Mouse (Mus musculus) testis, adult 2 months (tissue): Measurements from ENCODE around the gene Mrps2. TPM values are rescaled to one million over a fixed set of nuclear protein-coding genes. Genes with fewer than 3 reads are reported as not detected.
"Not testable (repeated sequence)": the region's sequence is repeated elsewhere in the genome, so short reads cannot be mapped to it uniquely, and the experiment has no call there.

ENCODE experiments used
- H3K27ac ChIP-seq: fragments of 200-500 bp; 2 replicates; pipeline ENCODE4 v1.5.1; 2012; ENCODE audit warnings: low read depth, low read length; ENCODE audit not compliant: control insufficient read depth, insufficient read depth
- H3K27me3 ChIP-seq: fragments of 200-500 bp; 2 replicates; pipeline ENCODE4 v1.6.1; 2012; ENCODE audit warnings: mild to moderate bottlenecking, low read length, moderate library complexity; ENCODE audit not compliant: control insufficient read depth, insufficient read depth
- H3K36me3 ChIP-seq: fragments of 200-500 bp; 2 replicates; pipeline ENCODE4 v1.6.1; 2012; ENCODE audit warnings: mild to moderate bottlenecking, low read length; ENCODE audit not compliant: control insufficient read depth, insufficient read depth
- H3K4me1 ChIP-seq: fragments of 200-500 bp; 2 replicates; pipeline ENCODE4 v1.6.1; 2012; ENCODE audit warnings: low read length; ENCODE audit not compliant: control insufficient read depth, insufficient read depth
- H3K4me3 ChIP-seq: fragments of 200-500 bp; 2 replicates; pipeline ENCODE4 v1.5.1; 2012; ENCODE audit warnings: low read depth, mild to moderate bottlenecking, low read length, moderate library complexity, mixed read lengths; ENCODE audit not compliant: control insufficient read depth
- CTCF ChIP-seq: fragments of 200-500 bp; IDR thresholded peaks from 2 replicates; pipeline ENCODE4 v1.5.1; 2012; ENCODE audit warnings: low read depth, mild to moderate bottlenecking, inconsistent platforms, low read length, moderate library complexity; ENCODE audit not compliant: control insufficient read depth, insufficient read depth, insufficient replicate concordance
- POLR2A ChIP-seq: fragments of 200-500 bp; IDR thresholded peaks from 2 replicates; pipeline ENCODE4 v1.6.1; 2012; ENCODE audit warnings: low read depth, mild to moderate bottlenecking, inconsistent platforms, low read length, moderate library complexity; ENCODE audit not compliant: control insufficient read depth
- polyA plus RNA-seq: library from polyadenylated mRNA; depleted of rRNA; stranded (reverse); fragments of >200 nt; gene quantifications from 2 replicates; pipeline ENCODE4 v1.2.3, GENCODE M21; 2012

Gene Mrps2
- polyA plus RNA-seq, 1 experiment: 24.9 TPM

DNA sequence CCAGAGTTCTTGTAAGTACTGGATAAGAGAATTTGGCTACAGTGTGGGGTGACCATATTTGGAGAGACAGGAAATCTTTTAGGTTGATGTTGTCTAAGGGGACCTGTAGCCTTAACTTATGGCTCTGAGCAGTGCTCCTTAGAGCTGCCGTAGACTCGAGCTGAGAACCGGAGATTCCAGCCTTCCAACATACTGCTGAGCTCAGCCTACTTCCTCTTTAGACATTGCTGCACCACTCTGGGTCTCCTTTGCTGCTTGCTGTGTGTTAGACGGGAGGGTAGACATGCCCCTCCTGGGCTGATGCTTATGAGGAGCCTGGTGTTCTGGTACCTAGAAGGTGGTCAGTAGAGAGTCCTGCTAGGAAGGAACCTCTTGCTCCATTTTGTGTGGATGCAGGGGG is 30.6 kb downstream of the Mrps2 start:
- Histone ChIP-seq H3K4me3 (no peak overlapping the region), H3K4me1 (no peaks in the 10 kb centered on the region), H3K27ac (no peak overlapping the region), H3K36me3 (no peaks in the 10 kb centered on the region), H3K27me3 (no peaks in the 10 kb centered on the region)
- TF ChIP-seq POLR2A (no peak), CTCF (no peak)

DNA sequence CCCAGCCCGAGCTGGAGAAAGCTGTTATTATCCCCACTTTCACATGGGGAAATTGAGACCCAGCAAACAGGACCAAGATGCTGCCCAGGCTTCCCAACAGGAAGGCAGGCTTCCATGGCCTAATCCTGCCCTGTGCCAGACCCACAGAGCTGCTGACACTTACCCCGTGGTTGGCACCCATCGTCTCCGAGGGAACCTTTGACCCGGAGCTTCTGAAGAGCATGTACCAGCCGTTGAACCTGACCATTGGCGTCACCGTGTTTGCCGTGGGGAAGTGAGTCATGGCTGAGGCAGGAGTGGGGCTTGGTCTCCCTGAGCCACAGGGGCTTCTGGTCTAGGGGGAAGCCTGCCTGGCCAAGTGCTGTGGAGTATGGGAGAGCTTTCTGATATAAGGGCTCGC is 35.1 kb downstream of the Mrps2 start:
- Histone ChIP-seq H3K27me3 (no peaks in the 10 kb centered on the region), H3K36me3 (no peaks in the 10 kb centered on the region), H3K4me1 (peaks cover 2% of the 10 kb centered on the region; the same call in 1 of the 2 replicates), H3K4me3 (no peak overlapping the region), H3K27ac (no peak overlapping the region)
- TF ChIP-seq CTCF (no peak), POLR2A (no peak)

DNA sequence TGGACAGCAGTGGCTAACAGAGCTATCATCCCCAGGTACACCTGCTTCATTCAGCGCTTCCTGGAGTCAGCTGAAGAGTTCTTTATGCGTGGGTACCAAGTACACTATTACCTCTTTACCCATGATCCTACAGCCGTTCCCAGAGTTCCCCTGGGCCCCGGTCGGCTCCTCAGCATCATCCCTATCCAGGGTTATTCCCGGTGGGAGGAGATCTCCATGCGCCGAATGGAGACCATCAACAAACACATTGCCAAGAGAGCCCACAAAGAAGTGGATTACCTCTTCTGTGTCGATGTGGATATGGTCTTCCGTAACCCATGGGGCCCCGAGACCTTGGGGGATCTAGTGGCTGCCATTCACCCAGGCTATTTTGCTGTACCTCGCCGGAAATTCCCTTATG is 36.8 kb downstream of the Mrps2 start:
- TF ChIP-seq POLR2A (no peak), CTCF (no peak)
- Histone ChIP-seq H3K4me1 (peaks cover 2% of the 10 kb centered on the region; the same call in 1 of the 2 replicates), H3K4me3 (peak overlapping the region; percentile 6), H3K27me3 (no peaks in the 10 kb centered on the region), H3K36me3 (no peaks in the 10 kb centered on the region), H3K27ac (no peak overlapping the region)

DNA sequence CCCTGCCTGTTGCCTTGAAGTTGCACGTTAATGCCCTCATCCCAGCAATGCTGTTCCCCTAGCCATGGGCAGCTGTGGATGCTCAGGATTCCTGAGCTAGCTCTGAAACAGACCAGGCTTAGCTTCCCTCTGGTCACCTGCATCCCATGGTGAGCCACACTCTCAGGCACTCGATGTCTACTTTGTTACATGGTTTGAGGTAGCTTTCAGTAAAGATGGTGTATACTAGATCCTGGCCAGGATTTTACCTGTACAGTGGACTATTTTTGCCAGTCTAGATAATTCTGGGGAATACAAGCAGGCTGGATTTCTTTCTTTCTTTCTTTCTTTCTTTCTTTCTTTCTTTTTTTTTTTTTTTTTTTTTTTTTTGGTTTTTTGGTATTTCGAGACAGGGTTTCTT is 37.9 kb downstream of the Mrps2 start, which contains the start of gene Gm10134:
Gene Gm10134, plus strand, starts transcription at position 301 of the 400 bp plus-strand sequence.
- H3K4me3 ChIP-seq: peak within 1 kb of the TSS; percentile 6
- H3K36me3 ChIP-seq: no peaks in the 10 kb centered on the region
- H3K4me1 ChIP-seq: peaks cover 2% of the 10 kb centered on the region; the same call in 1 of the 2 replicates
- H3K27ac ChIP-seq: no peak within 1 kb of the TSS
- TF ChIP-seq POLR2A: no peak
- TF ChIP-seq CTCF: no peak
- H3K27me3 ChIP-seq: no peaks in the 10 kb centered on the region

DNA sequence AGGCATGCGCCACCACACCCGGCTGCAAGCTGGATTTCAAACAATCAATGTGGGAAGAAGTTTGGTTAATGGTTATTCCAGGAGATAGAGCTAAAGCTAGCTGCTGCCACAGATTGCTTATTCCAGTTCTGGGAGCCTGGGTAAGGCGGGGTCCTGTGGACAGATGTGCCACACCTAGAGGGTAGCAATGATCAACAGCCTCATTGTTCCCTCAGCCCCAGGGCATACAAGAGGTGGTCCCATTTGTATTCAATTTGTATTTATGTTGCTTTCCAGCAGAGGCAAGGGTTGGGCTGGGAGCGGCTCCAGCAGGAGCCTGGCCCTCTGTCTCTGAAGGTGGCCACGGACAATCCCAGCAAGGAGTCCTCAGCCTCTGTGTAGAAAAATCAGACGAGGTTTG is 38.4 kb downstream of the Mrps2 start:
- Histone ChIP-seq H3K36me3 (no peaks in the 10 kb centered on the region), H3K4me1 (peaks cover 2% of the 10 kb centered on the region; the same call in 1 of the 2 replicates), H3K4me3 (no peak overlapping the region), H3K27me3 (no peaks in the 10 kb centered on the region), H3K27ac (no peak overlapping the region)
- no peak for TF ChIP-seq CTCF
- TF ChIP-seq POLR2A: no peak

DNA sequence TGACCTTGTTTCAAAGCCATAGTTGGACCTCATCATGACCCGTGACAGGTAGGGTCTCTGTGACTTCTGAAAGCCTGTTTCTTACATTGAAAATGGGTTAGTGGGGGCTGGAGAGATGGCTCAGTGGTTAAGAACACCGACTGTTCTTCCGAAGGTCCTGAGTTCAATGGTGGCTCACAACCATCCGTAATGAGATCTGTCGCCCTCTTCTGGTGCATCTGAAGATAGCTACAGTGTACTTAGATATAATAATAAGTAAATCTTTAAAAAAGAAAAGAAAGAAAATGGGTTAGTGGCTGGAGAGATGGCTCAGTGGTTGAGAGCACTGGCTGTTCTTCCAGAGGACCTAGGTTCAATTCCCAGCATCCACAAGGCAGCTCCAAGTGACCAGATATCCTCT is 43.7 kb downstream of the Mrps2 start:
- not testable (repeated sequence) for H3K27ac ChIP-seq, H3K4me3 ChIP-seq, H3K36me3 ChIP-seq, H3K27me3 ChIP-seq
- H3K4me1 ChIP-seq: peaks cover 27% of the 10 kb centered on the region

DNA sequence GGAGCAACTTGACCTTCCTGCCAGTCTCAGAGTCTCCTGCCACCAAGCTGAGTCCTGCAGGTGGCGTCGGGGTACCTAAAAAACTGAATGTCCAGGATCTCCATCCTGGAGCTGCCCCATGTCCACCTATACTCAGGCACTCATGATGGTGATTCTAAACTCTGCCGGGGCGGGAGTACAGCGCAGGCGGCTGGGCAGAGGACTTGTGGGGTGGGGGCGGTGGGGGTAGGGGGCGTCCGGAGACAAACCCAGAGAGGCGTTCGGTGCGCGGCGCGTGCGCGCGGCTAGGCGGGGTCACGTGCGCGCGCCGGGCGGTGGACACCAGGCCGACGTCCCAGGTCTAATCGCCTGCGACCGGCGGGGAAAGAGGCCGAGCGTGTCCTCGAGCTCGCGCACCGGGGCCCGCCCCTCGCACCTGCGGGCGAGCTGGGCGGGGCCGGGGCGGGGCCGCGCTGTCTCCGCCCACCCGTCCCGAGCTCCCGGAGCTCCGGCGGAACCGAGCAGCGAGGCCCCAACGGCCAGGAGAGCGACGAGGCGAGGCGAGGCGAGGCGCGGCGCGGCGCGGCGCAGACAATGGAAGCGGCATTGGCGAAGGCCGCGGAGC is 45.0 kb downstream of the Mrps2 start, which contains the start of gene Ralgds:
Gene Ralgds, plus strand, starts transcription at position 328 of the 604 bp plus-strand sequence.
- TF ChIP-seq POLR2A: peak; percentile 56; the same call in 1 of the 2 replicates
- no peak for TF ChIP-seq CTCF
- Histone ChIP-seq H3K4me1 (peaks cover 27% of the 10 kb centered on the region), H3K27me3 (no peaks in the 10 kb centered on the region)

More for the DNA sequence above, 45.0 kb downstream of the Mrps2 start, which contains the start of gene Ralgds:
- Histone ChIP-seq H3K36me3 (peaks cover 2% of the 10 kb centered on the region; the same call in 1 of the 2 replicates), H3K27ac (peak within 1 kb of the TSS; percentile 88), H3K4me3 (peak within 1 kb of the TSS; percentile 98)
